Mouse (Mus musculus) right cerebral cortex, postnatal 10 days (tissue): ENCODE results near the gene Auts2.
A peak's percentile ranks its signal among the peaks of the same experiment; 100 is the strongest.

Experiments
- DNase-seq, 2 experiments: peaks; one replicate each; pipeline ENCODE4 v3.0.0; 2021; ENCODE audit warnings: low spot score in 2 of 2

The Auts2 gene

DNA sequence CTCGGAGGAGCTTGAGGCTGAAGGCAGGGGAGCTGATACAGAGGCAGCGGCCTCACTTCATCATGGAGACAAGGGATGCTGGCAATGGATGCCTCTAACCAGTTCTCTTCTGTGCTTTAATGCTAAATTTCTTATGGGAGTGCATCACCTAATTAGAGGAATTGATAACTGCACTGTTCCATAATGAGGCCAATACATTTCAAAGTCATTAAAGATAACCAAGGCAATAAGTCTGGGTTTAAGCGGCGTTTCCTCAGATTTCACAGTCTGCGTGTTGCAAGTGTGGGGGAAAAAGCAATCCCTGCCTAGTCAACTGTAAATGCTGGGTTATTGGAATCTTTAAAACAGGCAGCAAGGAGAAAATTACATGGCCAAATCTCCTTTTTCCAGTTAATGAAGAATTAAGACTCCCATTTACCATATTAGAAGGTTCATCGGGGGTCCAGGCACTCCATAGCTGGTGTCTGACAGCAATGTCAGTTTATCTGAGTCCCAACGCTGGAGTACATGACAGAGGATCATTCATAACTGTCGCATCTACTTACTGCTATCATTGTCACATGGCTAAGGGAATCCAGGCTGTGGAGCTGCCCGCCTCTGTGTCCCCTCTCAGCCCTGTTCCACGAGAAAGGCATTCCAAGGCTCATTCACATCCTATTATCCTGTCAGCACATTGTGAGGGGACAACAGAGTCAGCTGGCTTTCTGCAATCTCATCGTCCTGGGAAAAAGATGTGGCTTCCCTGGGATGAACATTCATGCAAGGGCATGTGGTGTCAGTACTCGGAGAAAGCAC, 623.0 kb downstream of the Auts2 start:
- no peak for DNase-seq

DNA sequence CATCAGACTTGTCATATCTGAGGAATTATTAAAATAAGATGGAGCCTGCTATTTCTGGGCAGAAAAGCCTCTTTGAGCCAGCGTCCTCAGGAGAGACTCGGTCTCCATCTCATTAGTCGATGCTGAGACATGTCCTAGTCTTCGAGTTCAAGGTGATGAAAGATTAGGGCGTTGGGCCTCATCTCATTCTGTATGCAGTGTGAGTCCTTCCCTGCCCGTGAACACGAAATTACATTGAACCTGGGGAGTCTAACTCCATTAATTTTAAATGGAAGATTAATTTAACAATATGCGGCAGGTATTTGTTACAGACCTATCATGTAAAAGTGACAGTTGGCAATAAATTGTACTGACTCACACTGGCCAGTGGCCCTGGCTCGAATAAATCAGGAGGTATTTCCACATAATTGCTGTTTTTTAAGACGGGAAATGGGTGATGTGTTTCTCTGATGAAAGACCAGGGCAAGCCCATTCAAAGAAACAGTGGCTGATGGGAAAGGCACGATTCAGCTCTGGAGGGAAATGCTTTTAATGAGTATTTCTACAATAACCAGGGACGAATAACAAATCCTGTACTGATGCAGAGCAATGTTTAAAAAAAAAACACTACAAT, 626.2 kb downstream of the Auts2 start:
- DNase-seq: no peak

DNA sequence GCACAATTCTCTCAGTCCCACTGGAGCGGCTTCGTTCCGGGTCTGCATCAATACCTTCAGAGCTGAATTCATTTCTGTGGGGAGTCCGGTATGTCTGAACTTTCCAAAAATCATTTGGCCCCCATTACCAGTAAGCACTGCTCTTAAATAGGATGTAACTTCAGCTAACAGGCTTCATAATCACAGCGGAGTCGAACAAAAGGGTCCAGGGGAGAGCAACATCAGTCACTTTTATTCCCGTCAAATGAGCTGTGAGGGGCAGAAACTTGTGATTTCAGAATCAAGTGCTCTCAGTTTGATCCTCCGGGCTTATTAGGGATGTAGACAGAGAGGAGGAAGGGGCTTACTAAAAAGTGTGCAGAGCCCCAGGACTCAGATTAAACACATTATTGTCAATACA, 629.6 kb downstream of the Auts2 start:
- no peak for DNase-seq

DNA sequence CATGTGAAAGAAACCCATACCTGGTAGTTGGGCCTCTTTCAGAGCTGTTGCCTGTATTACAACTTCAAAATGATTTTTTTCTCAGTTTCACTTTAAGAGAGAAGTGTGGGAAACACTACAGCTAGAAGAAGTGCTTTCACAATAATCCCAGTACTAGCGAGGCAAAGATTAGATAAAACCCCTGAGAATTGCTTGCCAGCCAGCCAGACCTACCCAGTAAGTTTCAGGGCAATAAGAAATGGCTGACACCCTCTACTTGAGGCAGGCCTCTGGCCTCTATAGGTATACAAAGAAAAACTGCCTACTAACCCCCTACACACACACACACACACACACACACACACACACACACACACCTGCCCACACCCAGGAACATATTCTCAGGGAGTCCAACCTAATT, 630.2 kb downstream of the Auts2 start:
- DNase-seq: no peak

DNA sequence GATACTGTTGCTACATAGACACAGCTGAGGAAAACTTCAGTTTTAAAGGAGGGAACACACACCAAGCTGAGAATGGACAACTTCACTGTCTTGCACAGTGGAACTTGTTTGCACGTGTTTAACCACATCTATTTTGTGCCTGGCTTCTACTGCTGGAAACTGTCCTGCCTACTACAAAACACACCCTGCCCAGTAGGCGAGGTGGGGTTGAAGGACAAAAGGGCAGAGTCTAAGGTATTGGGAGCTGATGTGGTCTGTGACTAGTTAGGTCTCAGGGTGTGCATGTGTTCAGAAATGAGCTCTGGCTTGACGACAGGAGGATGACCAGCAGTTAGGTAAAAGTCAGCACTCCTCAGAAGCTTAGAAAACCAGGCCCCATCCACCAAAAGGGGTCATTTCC, 636.8 kb downstream of the Auts2 start:
- DNase-seq: no peak

DNA sequence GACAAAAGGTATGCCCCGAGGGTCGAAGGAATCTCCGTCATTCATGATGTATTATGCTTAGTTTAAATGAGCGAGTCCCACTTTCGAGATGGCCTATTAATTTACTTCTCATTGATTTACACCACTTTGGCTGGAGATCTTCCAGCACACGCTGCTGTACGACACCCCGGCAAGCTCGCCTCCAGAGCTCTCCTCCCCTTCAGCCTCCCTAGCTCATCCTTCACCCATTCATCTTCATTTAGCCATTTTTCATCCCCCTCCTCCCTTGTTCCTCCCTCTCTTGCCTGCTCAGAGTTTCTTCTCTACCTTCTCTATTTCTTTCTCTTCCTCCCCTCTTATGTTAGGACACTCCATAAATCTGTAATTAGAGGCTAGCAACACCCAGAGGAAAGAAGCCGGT, 638.7 kb downstream of the Auts2 start:
- DNase-seq: no peak

DNA sequence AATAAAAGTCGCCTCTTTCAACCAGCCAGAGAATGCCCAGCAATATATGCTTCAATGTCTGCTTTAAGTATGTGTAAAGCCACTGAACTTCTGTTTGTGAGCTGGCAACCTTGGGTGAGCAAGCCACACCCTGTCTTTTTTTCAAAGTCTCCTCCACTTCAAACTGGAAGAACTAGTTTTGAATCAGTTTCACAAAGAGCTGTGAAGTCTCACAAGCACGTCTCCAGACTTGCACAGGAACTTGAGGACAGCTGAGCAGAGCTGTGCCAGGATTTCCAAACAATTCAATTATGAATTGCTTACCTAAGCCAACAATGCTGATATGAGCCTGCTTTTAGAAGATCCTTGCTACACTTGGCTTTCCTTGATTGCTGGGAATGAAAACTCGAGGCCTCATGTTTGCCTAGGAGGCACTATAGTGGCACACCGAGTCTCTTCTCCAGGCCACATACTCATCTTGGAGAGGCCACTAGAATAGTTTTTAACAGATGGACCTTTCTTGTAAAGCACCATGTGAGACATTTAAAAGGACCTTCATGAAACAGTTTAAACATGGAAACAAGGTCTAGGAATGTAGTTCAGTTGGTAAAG, 645.0 kb downstream of the Auts2 start:
- no peak for DNase-seq

DNA sequence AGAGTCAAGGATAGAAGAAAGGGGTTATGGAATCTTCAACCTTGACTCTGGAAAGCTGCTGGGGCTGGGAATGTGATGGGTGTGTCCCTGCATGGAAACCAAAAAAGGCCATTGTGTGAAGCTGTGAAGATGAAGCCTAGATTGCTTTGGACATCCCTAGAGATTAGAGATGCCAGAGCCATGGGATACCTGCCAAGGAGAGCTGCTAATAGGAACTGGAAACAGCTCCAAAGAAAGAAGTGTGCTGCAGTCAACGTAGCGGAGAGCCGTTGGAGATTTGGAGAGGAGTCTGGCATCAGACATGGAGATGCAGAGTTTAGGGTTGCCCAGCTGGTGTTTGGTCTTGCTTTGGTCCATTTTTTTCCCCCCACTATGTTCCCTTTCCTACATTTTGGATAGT, 656.5 kb downstream of the Auts2 start:
- peak; percentile 24 to 33 for DNase-seq

DNA sequence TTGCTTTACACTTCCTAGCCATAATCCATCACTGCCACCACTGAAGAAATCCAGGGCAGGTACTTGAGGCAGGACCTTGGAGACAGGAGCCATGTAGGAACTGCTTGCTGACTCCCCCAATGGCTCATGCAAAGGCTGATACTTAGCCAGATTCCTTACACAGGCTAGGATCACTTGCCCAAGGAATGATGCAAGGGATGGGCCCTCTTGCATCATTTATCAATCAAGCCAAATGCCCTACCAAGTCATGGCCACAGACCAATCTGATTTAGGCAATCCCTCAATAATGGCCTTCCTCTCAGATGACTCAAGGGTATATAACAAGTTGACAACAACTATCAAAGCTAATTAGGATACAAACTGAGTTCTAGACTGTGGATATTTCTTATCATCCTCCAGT, 666.6 kb downstream of the Auts2 start:
- DNase-seq: no peak

DNA sequence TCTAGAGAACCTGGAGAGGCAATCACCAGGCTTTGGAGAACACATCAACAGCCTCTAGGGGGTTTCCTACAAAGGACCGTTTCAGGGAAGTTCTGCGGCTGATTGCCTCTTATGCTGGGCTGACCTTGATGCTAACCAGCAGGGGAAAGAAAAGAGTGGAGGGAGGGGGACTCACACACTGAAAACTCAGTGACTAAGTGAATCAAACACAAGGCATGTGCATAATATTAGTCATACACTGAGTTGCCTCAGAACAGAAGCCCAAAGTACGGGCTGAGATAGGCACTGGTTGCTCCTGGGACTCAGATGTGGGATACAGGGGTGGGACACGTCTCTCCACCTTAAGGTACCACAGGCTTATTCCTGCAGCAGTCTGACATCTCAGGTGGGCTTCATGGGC, 667.2 kb downstream of the Auts2 start:
- no peak for DNase-seq

DNA sequence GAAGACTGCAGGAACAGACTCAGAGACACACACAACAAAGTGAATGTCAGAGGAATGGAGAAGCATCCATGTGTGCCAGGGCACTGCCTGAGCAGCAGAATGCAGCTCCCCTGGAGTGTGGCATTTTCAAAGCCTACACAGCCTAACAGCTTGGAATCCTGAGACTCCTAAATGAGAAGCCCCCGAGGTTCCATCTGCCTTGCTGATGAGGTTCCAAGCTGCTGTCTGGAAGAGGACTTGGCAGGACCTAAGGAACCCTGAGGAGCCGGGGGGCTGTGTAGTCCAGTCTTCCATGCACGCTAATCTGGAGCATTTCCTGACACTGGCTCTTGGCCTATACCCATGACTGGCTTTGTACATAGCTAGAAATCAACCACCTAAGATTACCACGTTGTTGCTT, 670.0 kb downstream of the Auts2 start:
- peak; percentile 52 to 69 for DNase-seq

DNA sequence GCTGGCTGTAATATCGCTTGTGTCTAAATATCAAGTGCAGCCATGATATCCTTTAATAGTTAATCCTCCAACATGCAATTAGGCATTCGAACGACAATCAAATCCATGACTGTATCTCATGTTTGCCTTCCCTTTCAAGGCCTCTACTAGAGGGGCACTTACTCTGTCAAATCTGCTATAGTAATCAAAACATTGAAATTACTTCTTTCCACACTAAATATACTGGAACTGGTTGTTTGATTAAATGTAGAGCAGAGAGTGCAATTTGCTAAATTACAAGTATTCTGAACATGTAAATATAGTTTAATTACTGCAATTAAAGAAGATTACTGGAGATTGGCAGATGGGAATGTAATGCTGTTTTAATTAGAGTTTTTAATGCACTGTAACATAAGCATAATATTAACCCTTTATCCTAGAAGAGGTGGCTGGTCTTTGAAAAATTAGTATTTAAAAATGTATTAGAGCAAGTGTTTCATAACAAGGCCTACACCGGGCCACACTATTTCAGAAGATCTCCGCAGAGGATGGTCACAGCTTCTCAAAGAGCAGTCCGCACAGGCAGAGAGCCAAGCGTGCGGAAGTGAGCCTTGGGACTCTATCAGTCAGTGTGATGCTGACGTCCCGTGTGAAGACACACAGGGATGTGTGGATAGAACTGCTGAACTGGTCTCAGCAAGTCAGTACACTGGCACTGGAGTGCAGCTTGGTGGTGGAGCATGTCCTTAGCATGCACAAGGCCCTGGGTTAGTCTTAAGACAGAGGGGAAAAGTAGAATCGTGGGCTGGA, 673.2 kb downstream of the Auts2 start:
- no peak for DNase-seq

DNA sequence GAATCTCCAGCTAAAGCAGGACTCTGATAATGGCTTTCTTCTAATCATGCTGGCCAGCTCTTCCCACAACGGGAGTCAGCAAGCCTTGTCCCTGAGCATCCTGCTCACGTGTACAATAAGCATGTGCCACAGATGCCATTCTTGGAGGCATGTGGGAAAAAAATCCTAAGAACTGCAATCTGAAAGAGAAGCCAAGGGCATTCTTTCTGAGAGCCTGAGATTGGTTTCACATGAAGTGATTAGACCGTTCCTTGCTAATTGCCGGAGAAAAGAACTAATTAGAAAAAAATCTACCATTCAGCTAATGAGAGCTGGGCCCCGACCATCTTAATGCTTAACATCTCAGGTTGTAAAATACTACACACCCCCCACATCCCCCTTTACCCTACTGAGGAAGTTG, 677.9 kb downstream of the Auts2 start:
- no peak for DNase-seq

DNA sequence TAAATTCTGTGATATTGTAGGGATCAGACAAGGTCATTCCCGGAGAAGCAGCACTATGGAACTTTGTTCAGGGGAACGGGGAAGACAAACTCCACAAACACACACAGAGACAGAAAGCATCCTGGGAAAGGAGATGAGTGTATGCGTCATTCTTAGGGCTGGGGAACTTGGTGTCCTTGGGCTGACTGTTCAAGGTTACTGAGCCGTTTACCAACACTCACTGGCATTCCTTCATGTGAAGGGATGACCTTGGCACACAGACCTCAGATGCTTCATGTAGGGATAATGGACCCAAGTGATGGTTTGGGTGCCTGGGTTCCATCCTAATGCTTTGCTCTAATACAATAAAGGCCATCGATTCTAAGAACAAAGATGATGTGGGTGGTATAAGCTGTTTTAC, 685.2 kb downstream of the Auts2 start:
- no peak for DNase-seq

DNA sequence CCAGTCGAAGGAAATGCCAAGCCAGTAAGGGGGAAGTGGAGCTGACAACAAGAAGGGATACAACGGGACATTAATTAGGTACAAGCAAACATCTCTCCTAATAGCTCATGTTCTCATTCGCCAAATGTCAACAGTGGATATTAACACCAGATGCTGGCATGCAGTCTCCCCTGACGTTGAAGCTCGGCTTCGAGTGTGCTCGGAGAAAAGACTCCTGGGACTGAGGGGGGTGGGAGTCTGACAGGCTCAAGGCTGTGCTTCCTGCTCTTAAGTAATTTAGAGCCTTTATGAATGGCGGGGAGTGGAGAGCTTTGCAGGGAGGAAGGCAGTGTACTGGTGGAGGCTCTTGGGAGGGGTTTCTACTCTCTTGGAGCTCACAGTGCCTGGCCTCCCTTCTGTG, 687.8 kb downstream of the Auts2 start:
- peak in 1 of 2 experiments; percentile 26 for DNase-seq

DNA sequence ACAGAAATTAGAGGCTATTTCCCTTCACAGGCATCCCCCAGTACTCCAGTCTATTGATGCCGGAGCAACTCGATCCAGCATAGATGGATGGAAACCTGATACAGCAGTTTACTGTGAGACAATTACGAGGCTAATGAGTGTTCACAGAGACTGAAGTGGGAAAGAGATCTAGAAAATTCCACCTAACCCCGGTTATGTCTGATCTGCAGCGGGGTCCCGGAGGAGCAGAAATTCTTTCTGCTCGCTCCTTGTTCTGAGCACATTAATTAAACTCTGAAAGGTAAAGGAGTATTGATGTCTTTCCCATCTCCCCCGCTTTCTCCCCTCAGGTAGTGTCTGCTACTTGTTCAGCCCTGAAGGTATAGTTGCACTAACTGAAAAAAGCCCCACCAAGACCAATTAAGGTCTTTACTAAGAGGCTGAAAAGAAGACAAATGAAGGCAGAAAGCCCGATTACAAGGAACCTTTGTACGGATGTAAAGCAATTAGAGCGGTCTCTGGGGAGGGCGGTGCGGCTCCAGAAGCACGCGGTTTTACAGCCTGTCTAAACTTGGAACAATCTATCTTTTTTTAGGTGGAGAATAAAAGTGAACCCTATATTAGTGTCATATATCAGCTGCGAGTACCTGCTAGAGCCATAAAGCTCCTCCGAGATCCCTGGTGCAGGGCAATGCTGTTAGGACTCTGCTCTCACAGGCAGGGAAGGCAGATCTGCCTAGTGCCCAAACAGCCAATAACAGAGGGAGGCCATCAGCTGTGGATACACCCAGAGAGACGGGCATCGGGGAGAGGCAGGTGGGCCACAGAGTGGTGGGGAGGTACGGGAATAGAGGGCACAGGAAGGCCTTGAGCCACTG, 691.3 kb downstream of the Auts2 start:
- DNase-seq: no peak

DNA sequence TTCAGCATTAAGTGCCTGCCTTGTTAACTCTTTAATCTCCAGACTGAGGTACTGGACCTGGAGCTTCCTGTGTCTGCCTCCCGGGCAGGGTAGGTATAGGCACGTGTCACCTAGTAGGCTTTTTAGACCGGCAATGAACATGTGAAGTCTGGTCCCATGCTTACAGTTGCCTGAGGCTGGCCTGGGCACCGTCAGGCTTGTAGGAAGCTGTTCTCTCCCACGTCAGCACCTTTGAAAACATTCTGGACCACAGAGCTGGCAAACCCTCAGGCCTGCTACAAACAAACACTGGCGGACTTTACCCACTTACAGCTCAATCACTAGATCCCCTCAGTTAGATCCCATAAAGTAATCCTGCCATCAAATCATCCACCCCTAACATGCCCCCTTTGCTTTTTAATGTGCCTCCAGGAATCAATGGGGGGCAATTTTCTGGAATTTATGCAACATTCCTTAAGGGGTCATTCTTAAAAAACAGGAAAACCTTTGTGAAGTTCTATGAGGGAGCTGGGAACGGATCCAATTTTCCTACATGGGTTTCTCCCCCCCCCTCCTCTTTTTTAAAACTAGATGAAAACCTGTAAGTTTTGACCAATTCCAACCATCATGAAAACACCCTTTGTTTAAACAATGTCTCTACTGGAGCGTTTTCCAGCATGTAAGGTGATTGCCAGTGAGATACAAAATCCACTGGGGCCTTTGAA, 692.4 kb downstream of the Auts2 start:
- no peak for DNase-seq

DNA sequence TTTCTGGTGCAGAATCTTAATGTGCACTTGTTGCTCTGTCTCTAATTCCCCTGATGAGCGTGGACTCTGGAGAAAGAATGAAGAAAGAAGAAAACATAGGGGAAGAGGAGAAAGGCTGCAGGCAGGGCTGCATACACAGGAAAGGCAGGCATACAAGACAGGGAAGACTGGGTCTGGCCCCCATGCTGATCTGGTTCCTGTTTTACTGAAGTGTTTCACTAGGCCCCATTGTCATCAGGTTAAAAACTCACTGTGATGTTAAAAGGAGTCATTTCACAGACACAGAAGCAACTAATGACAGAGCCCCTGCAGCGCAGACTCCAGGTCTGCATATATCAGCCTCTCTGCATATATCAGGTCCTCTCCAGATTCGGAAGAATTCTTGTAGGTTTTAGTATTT, 693.5 kb downstream of the Auts2 start:
- no peak for DNase-seq

DNA sequence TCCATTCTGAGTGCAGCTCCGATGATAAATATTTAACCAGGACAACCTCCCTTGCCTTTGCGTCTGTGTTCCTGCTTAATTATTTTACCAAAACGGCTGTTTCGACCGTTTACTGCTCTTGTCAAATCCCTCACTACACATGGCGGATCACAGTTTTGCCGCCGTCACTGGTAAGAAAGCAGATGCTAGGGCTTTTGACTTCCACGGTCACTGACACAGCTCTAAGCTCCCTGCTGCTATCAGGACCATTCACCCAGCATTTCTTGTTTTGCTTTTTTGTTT, 698.7 kb downstream of the Auts2 start:
- DNase-seq: no peak

DNA sequence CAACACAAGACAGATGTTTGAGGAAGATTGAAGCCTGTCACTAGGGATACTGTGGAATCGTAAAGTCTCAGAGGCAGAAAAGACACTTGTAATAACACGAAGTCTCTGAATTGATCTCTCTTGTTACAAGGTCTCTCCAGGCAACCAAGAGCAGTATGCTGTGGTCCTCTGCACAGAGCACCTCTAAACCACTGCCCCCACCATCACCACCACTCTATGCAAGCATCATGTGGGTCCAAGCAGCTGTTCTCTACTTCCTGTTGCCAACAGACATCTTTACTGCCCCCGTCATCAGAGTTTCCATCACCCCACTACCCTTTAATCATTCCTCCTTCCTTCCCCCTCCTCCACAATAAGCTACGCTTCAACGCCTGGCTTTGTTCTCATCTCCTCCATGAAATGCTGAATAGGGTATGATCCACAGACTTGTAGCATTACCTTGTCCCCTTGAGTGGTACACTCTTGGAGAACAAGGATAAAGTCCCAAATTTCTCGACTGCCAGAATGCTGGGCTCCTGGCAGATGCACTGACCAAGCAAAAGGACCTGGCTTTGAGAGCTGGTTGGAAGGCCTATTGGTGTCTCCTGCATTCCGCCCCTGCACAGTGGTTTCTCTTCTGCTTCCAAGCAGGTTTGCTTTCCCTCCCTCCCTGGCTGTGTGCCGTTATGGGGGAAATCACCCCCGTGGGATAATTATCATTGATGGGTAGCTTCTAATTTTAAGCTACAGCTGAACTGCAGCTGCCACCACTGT, 699.2 kb downstream of the Auts2 start:
- DNase-seq: peak; percentile 56 to 58
